Mouse (Mus musculus) liver, postnatal 0 days (tissue): ENCODE results near the gene Zswim1. TPM values are rescaled to one million over a fixed set of nuclear protein-coding genes. Genes with fewer than 3 reads are reported as not detected.
"Not testable (repeated sequence)": the region's sequence is repeated elsewhere in the genome, so short reads cannot be mapped to it uniquely, and the experiment has no call there.

Experiments used
- ATAC-seq: fragments of 200-750 bp; cut with Nextera tagmentation; 2 replicates; pipeline ENCODE4 v1.8.0; 2017; ENCODE audit warnings: mild to moderate bottlenecking, moderate library complexity
- DNase-seq: peaks from one replicate; pipeline ENCODE4 v3.0.0-alpha.2; 2016
- H3K27ac ChIP-seq: fragments of 300-500 bp; sonication (generic); 2 replicates; pipeline ENCODE4 v1.5.1; 2014; ENCODE audit warnings: antibody characterized with exemption, moderate library complexity, mild to moderate bottlenecking, low read depth
- H3K27me3 ChIP-seq: fragments of 300-500 bp; sonication (generic); 2 replicates; pipeline ENCODE4 v1.6.1; 2014; ENCODE audit warnings: low read length, control low read depth, mixed read lengths; ENCODE audit not compliant: insufficient read depth
- H3K36me3 ChIP-seq: fragments of 300-500 bp; sonication (generic); replicated peaks from 2 replicates; pipeline ENCODE4 v1.6.1; 2014; ENCODE audit warnings: mild to moderate bottlenecking, control low read depth, low read length, moderate library complexity, mixed read lengths; ENCODE audit not compliant: insufficient read depth
- H3K4me1 ChIP-seq: fragments of 300-500 bp; sonication (generic); 2 replicates; pipeline ENCODE4 v1.6.1; 2014; ENCODE audit warnings: antibody characterized with exemption, mild to moderate bottlenecking, control low read depth; ENCODE audit not compliant: insufficient read depth
- H3K4me2 ChIP-seq: fragments of 300-500 bp; sonication (generic); 2 replicates; pipeline ENCODE4 v1.6.1; 2014; ENCODE audit warnings: low read depth, mild to moderate bottlenecking, low read length, moderate library complexity, mixed read lengths
- H3K4me3 ChIP-seq: fragments of 300-500 bp; sonication (generic); 2 replicates; pipeline ENCODE4 v1.5.1; 2014; ENCODE audit warnings: low read depth, low read length
- H3K9ac ChIP-seq: fragments of 300-500 bp; sonication (generic); replicated peaks from 2 replicates; pipeline ENCODE4 v1.6.1; 2014; ENCODE audit warnings: mild to moderate bottlenecking, moderate library complexity
- H3K9me3 ChIP-seq: fragments of 300-500 bp; sonication (generic); 2 replicates; pipeline ENCODE4 v1.6.1; 2016; ENCODE audit warnings: mild to moderate bottlenecking, control low read depth, low read length, mixed read lengths
- CTCF ChIP-seq: sonication (generic); IDR thresholded peaks from 2 replicates; pipeline ENCODE4 v1.5.1; 2016; ENCODE audit warnings: antibody characterized with exemption, low read depth
- EP300 ChIP-seq: IDR thresholded peaks from 2 replicates; pipeline ENCODE4 v1.6.1; 2016; ENCODE audit warnings: antibody characterized with exemption, low read depth, mild to moderate bottlenecking
- WGBS: fragments of 180-500 bp; shearing (Covaris S2); extraction: QIAGEN DNeasy Blood & Tissue Kit; methylation state at CpG from one replicate; pipeline ENCODE4 v1.1.7; 2014; ENCODE audit not compliant: insufficient replicate concordance; 5-methylcytosine and 5-hydroxymethylcytosine counted together
- polyA plus RNA-seq: library from polyadenylated mRNA; unstranded; fragments of >200 nt; fragmentation: Nextera tagmentation; extraction: Ambion mirVana; gene quantifications from 2 replicates; pipeline ENCODE4 v1.2.1, GENCODE M21; 2015

The Zswim1 gene
- polyA plus RNA-seq, 1 experiment from 2014 or later: 3.1 TPM

DNA sequence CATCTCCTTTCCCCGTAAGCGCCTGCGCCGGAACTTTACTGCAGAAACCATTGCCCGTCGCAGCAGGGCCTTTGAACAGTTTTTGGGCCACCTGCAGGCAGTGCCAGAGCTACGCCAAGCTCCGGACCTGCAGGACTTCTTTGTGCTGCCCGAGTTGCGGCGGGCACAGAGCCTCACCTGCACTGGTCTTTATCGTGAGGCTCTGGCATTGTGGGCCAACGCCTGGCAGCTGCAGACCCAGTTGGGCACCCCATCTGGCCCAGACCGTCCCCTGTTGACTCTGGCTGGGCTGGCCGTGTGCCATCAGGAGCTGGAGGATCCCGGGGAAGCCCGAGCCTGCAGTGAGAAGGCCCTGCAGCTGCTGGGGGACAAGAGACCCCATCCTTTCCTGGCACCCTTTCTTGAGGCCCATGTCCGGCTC lies 30.6 kb upstream of the Zswim1 start:
- no peak for DNase-seq
- no peak overlapping the region for H3K9ac ChIP-seq
- WGBS: 94% methylated on average over 18 of the region's 18 CpGs
- H3K27me3 ChIP-seq: no peaks in the 10 kb centered on the region
- no peak overlapping the region for H3K27ac ChIP-seq
- no peaks in the 10 kb centered on the region for H3K9me3 ChIP-seq
- peaks cover 54% of the 10 kb centered on the region for H3K36me3 ChIP-seq
- H3K4me3 ChIP-seq: no peak overlapping the region
- H3K4me2 ChIP-seq: no peak overlapping the region
- TF ChIP-seq EP300: no peak
- TF ChIP-seq CTCF: no peak
- ATAC-seq: no peak
- H3K4me1 ChIP-seq: peaks cover 17% of the 10 kb centered on the region

DNA sequence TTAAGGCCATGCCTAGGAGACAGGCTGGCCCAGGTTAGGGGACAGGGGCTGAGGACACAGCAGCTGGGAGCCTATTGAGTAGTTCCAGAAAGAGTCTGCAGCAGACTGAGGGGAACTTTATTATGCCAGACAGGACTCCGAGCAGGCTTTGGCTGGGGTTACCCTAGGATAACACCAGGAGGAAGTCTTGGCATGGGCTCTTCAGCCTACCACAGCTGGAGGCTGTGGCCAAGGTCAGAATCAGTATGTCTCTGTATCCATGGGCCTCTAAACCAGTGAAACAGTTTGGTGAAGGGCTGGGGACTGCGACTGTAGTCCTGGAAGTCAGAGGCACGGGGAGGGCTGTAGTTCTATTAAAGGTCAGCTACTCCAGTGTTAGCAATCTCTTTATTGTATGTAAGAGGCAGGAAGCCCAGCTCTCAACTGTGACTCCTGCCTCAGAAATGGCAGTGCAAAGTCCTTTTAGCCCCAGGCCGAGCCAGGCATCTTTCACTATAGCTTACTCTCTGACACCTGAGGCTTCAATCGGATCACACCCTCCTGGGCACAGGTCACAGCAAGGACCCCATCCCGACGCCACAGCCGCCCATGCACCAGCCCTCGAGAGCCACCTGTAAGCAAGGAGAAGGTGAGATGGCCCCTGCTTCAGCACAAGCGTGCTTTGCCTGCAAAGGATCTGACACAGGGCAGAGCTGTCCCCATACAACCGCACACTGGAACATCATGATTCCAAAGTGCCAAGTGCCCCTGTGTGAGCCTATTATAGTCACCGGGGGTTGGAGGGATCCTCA lies 29.9 kb upstream of the Zswim1 start:
- Histone ChIP-seq H3K27ac (no peak overlapping the region), H3K36me3 (peaks cover 59% of the 10 kb centered on the region), H3K9ac (no peak overlapping the region), H3K4me3 (no peak overlapping the region), H3K27me3 (no peaks in the 10 kb centered on the region), H3K4me1 (peaks cover 13% of the 10 kb centered on the region), H3K4me2 (no peak overlapping the region), H3K9me3 (no peaks in the 10 kb centered on the region)
- DNase-seq (no peak), ATAC-seq (no peak)
- TF ChIP-seq EP300 (no peak), CTCF (no peak)
- 90% methylated on average over 12 of the region's 12 CpGs for WGBS

DNA sequence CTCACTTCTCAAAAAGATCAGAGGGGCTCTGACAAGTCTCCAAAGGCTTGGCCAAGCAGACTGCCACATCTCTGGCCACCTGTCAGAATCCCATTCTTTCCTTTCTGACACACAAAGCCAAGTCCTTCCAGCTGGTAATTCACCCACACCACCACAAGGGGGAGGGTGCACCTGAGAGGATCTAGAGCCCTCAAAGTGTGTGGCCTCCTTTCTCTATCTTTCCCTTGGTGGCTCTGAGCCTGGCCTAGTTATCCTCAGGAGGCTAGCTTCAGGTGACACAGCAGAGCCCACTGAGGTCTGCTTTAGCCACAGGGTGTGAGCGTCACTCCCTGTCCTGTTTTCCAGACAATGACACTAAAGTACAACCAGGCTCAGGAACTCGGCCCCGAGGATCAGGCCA lies 29.2 kb upstream of the Zswim1 start:
- H3K27ac ChIP-seq: no peak overlapping the region
- no peaks in the 10 kb centered on the region for H3K9me3 ChIP-seq
- TF ChIP-seq CTCF (peak; percentile 90), EP300 (no peak)
- peak; percentile 76 for DNase-seq
- H3K4me3 ChIP-seq: no peak overlapping the region
- WGBS: 73% methylated on average over 3 of the region's 3 CpGs
- H3K36me3 ChIP-seq: peaks cover 60% of the 10 kb centered on the region
- no peaks in the 10 kb centered on the region for H3K27me3 ChIP-seq
- peaks cover 12% of the 10 kb centered on the region for H3K4me1 ChIP-seq
- 0 out of 2 replicates have a peak, but pooled peaks have one; percentile 13 for ATAC-seq
- no peak overlapping the region for H3K4me2 ChIP-seq
- no peak overlapping the region for H3K9ac ChIP-seq

DNA sequence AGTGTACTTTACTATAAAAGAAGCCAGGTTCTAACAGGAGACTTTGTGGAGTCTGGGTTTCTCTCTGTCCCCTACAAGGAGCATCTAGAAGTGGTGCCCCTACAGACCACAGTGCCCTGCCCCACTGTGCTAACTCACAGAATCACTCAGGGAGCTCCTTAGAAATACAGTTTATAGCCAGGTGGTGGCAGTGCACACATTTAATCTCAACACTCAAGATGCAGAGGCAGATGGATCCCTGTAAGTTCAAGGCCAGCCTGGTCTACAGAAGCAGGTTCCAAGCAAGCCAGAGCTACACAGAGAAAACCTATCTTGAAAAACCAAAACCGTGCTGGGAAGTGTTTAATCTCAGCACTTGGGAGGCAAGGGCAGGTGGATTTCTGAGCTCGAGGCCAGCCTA lies 28.7 kb upstream of the Zswim1 start:
- Histone ChIP-seq H3K27ac (no peak overlapping the region), H3K4me2 (no peak overlapping the region)
- no peak for DNase-seq

DNA sequence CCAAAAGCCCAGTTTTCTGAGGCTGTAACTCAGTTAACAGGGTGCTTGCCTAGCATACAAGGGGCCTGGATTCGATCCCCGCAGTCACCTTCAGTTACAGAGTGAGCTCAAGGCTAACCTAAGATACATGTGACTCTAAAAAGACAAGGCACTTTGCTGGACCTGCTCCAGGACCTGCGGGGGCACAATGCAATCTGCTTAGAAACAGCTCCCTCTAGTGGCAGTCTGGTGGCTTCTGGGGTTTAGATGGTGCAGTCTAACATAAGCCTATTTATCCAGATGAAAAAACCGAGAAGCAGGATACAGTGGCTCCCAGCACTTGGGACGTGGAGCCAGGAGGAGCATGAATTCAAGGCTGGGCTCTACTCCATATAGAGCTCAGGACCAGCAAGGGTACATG lies 28.2 kb upstream of the Zswim1 start:
- 30% methylated on average over 5 of the region's 5 CpGs for WGBS
- no peaks in the 10 kb centered on the region for H3K9me3 ChIP-seq
- peak; percentile 88 for DNase-seq
- H3K4me1 ChIP-seq: peaks cover 4% of the 10 kb centered on the region; the same call in 1 of the 2 replicates
- no peak overlapping the region for H3K9ac ChIP-seq
- peak; percentile 47 for ATAC-seq
- H3K36me3 ChIP-seq: peaks cover 60% of the 10 kb centered on the region
- H3K27me3 ChIP-seq: no peaks in the 10 kb centered on the region
- H3K4me2 ChIP-seq: no peak overlapping the region
- TF ChIP-seq CTCF (peak; percentile 97), EP300 (no peak)
- H3K27ac ChIP-seq: no peak overlapping the region
- H3K4me3 ChIP-seq: no peak overlapping the region

More for the DNA sequence above, 28.7 kb upstream of the Zswim1 start:
- Histone ChIP-seq H3K36me3 (peaks cover 57% of the 10 kb centered on the region), H3K9me3 (no peaks in the 10 kb centered on the region), H3K27me3 (no peaks in the 10 kb centered on the region), H3K9ac (no peak overlapping the region), H3K4me3 (no peak overlapping the region), H3K4me1 (peaks cover 6% of the 10 kb centered on the region)
- no peak for ATAC-seq
- TF ChIP-seq EP300: no peak
- TF ChIP-seq CTCF: no peak
- WGBS: 81% methylated on average over 2 of the region's 2 CpGs

DNA sequence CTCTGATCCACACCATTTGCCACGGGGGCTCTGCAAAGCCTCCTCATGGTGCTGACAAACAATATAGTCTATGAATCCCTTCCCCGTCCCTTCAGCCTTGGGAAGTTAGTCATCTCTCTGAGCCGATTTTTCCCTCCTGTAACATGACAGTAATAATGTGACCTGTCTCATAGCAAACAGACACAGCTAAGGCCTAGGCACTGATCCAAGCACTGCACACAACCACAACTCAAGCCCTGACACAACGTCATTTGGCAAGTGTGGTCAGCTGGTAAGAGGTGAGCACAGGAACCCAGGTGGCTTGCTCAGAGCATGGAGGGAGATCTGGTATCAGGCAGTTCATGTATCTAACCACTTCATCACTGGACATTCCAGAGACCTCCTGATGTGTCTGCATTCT lies 26.6 kb upstream of the Zswim1 start:
- H3K36me3 ChIP-seq: peaks cover 67% of the 10 kb centered on the region
- no peaks in the 10 kb centered on the region for H3K27me3 ChIP-seq
- WGBS: 87% methylated on average over 4 of the region's 4 CpGs
- peaks cover 4% of the 10 kb centered on the region; the same call in 1 of the 2 replicates for H3K4me1 ChIP-seq
- no peak overlapping the region for H3K9ac ChIP-seq
- H3K4me2 ChIP-seq: no peak overlapping the region
- DNase-seq: no peak
- H3K27ac ChIP-seq: no peak overlapping the region
- TF ChIP-seq EP300 (no peak), CTCF (no peak)
- no peak overlapping the region for H3K4me3 ChIP-seq
- H3K9me3 ChIP-seq: no peaks in the 10 kb centered on the region
- no peak for ATAC-seq

DNA sequence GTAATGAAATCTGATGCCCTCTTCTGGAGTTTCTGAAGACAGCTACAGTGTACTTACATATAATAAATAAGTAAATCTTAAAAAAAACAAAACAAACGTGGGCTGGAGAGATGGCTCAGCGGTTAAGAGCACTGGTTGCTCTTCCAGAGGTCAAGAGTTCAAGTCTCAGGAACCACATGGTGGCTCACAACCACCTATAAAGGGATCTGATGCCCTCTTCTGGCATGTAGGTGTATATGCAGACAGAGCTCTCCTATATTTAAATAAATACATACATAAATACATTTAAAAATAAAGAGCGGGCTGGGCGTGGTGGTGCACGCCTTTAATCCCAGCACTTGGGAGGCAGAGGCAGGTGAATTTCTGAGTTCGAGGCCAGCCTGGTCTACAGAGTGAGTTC lies 23.9 kb upstream of the Zswim1 start:
- H3K27me3 ChIP-seq, H3K9me3 ChIP-seq, H3K9ac ChIP-seq, H3K4me2 ChIP-seq, H3K4me3 ChIP-seq, H3K27ac ChIP-seq, ATAC-seq, DNase-seq: not testable (repeated sequence)
- H3K4me1 ChIP-seq: peaks cover 13% of the 10 kb centered on the region
- peak; percentile 59 for TF ChIP-seq CTCF
- 72% methylated on average over 6 of the region's 6 CpGs for WGBS
- peaks cover 52% of the 10 kb centered on the region for H3K36me3 ChIP-seq
